Mouse (Mus musculus) urinary bladder, adult 2 months (tissue): ENCODE measurements around the gene Hnrnpa1. TPM values are rescaled to one million over a fixed set of nuclear protein-coding genes. Genes with fewer than 3 reads are reported as not detected.

Source experiments
- DNase-seq: peaks from one replicate; pipeline ENCODE4 v3.0.0; 2022; ENCODE audit warnings: low spot score
- polyA plus RNA-seq: library from polyadenylated mRNA; depleted of rRNA; stranded (reverse); fragments of >200 nt; gene quantifications from 2 replicates; pipeline ENCODE4 v1.2.3, GENCODE M21; 2012; rRNA removed

Hnrnpa1 gene
- polyA plus RNA-seq = 323 and 341 TPM in 2 replicates

- peak; percentile 75 for DNase-seq
Measured at GRCm38 (mm10) chr15:103240160-103241028, at the start of gene Hnrnpa1. TSS of gene Hnrnpa1 (plus strand) at chr15:103240432.

GRCm38 (mm10) chr15:103190531-103191462 is 49.4 kb upstream of the Hnrnpa1 start:
- no peak for DNase-seq

- no peak for DNase-seq
Measured at GRCm38 (mm10) chr15:103193606-103194005, 46.6 kb upstream of the Hnrnpa1 start.

- DNase-seq = no peak
Measured at GRCm38 (mm10) chr15:103196835-103197234, 43.4 kb upstream of the Hnrnpa1 start.

GRCm38 (mm10) chr15:103197785-103198184 is 42.4 kb upstream of the Hnrnpa1 start:
- DNase-seq = no peak

GRCm38 (mm10) chr15:103202088-103202793 is 38.0 kb upstream of the Hnrnpa1 start:
- no peak for DNase-seq

GRCm38 (mm10) chr15:103205156-103205555 is 35.1 kb upstream of the Hnrnpa1 start:
- no peak for DNase-seq

- no peak for DNase-seq
Measured at GRCm38 (mm10) chr15:103214149-103214548, 26.1 kb upstream of the Hnrnpa1 start.

- DNase-seq = peak; percentile 58
Measured at GRCm38 (mm10) chr15:103214971-103215907, 25.0 kb upstream of the Hnrnpa1 start.

GRCm38 (mm10) chr15:103216052-103216451 is 24.2 kb upstream of the Hnrnpa1 start:
- DNase-seq = no peak

- no peak for DNase-seq
Measured at GRCm38 (mm10) chr15:103220785-103221184, 19.4 kb upstream of the Hnrnpa1 start.

- DNase-seq = no peak
Measured at GRCm38 (mm10) chr15:103221386-103221785, 18.8 kb upstream of the Hnrnpa1 start.

- DNase-seq = no peak
Measured at GRCm38 (mm10) chr15:103224161-103224560, 16.1 kb upstream of the Hnrnpa1 start.

- DNase-seq = no peak
Measured at GRCm38 (mm10) chr15:103227022-103227421, 13.2 kb upstream of the Hnrnpa1 start.

- DNase-seq = no peak
Measured at GRCm38 (mm10) chr15:103227572-103227971, 12.7 kb upstream of the Hnrnpa1 start.

GRCm38 (mm10) chr15:103228904-103229303 is 11.3 kb upstream of the Hnrnpa1 start:
- DNase-seq = no peak

GRCm38 (mm10) chr15:103233119-103233518 is 7.1 kb upstream of the Hnrnpa1 start:
- DNase-seq = no peak

GRCm38 (mm10) chr15:103237295-103237694 is 2.9 kb upstream of the Hnrnpa1 start:
- DNase-seq = no peak

GRCm38 (mm10) chr15:103239130-103239684 is 1.0 kb upstream of the Hnrnpa1 start:
- peak; percentile 65 for DNase-seq

- peak; percentile 90 for DNase-seq
Measured at GRCm38 (mm10) chr15:103239685-103240159, 510 bp upstream of the Hnrnpa1 start, which contains the start of gene Cbx5. TSS of gene Cbx5 (minus strand) at chr15:103239816.
